Mouse (Mus musculus): ENCODE measurements around the gene Pf4. TPM values are rescaled to one million over a fixed set of nuclear protein-coding genes. Genes with fewer than 3 reads are reported as not detected.

Gene Pf4
- polyA plus RNA-seq, 2 experiments, result 41.2 to 77.5 TPM

DNA sequence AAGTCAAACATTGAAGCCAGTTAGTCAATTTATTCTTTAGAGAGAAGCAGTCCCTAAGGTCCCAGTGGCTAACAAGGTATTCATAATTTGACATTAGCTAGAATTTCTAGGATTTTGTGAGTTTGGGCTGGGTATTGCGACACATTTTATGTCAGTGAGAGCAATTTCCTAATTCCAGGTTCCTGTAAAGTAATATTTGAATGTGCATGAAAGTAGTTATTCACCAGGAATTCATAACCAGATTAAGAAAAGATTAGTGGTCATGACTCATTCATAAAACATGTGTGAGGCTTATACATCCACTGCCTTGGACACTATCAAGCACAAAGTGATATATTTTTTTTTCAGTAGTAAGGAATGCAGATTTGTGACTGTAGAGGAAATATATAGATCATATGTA is 18.3 kb upstream of the Pf4 start:
- Histone ChIP-seq H3K27me3 (ENCODE audit: control insufficient read depth, insufficient read depth, low read length) (peaks cover 3% of the 10 kb centered on the region; the same call in 1 of the 2 replicates), H3K4me1 (ENCODE audit: control insufficient read depth, insufficient read depth, low read length) (peaks cover 17% of the 10 kb centered on the region; the same call in 1 of the 2 replicates), H3K9ac (ENCODE audit: low read depth, low read length, severe bottlenecking) (no peak overlapping the region), H3K4me3 (replicated peaks; ENCODE audit: low read length) (no peak overlapping the region), H3K4me2 (replicated peaks; ENCODE audit: low read depth, low read length, severe bottlenecking) (no peak overlapping the region), H3K27ac (replicated peaks; ENCODE audit: low read depth, low read length) (no peak overlapping the region), H3K36me3 (ENCODE audit: control insufficient read depth, insufficient read depth, low read length) (no peaks in the 10 kb centered on the region), H3K9me3 (ENCODE audit: control insufficient read depth, low read length) (no peaks in the 10 kb centered on the region)
- 81% methylated on average over 1 of the region's 1 CpGs for WGBS
- DNase-seq (ENCODE audit: low spot score) (no peak), ATAC-seq (ENCODE audit: low FRiP score, low read depth) (no peak)
- TF ChIP-seq POLR2A (IDR thresholded peaks at IDR 0.05; ENCODE audit: borderline replicate concordance, extremely low read depth, insufficient read depth, insufficient read length), result no peak

DNA sequence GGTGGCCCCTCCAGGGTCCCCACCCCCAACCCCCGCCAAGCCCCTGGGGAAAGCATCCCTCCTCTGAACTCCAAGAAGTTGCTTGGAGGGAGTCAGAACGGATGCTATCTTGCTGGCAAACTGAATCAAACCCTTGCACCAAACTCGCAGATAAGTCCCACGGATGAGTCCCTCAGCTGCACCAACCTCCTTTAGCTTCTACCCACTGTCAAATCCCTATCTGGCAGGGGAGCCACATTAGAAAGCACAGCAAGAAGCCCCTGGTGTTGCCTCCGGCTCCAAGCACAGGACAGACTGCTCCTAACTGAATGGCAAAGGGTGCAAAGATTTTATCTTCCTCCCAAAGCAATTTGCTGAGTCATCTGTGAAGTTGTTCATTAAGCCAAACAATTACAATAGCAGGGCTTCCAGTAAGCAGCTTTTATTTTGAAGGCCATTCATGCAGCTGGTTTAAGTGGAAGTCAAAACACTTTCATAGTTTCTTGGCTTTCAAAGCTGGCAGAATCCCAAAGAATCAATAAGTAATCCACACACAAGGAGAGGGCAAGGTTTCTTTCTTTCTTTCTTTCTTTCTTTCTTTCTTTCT is 14.1 kb upstream of the Pf4 start:
- H3K27me3 ChIP-seq (ENCODE audit: control insufficient read depth, insufficient read depth, low read length), result peaks cover 13% of the 10 kb centered on the region
- no peaks in the 10 kb centered on the region for H3K36me3 ChIP-seq (ENCODE audit: control insufficient read depth, insufficient read depth, low read length)
- no peak for TF ChIP-seq POLR2A (IDR thresholded peaks at IDR 0.05; ENCODE audit: borderline replicate concordance, extremely low read depth, insufficient read depth, insufficient read length)
- H3K9me3 ChIP-seq (ENCODE audit: control insufficient read depth, low read length), result no peaks in the 10 kb centered on the region
- H3K4me1 ChIP-seq (ENCODE audit: control insufficient read depth, insufficient read depth, low read length), result peaks cover 21% of the 10 kb centered on the region
- 30% methylated on average over 5 of the region's 5 CpGs for WGBS
- DNase-seq (ENCODE audit: low spot score) (peak; percentile 39), ATAC-seq (ENCODE audit: low FRiP score, low read depth) (no peak)
- no peak overlapping the region for H3K4me3 ChIP-seq (replicated peaks; ENCODE audit: low read length)
- H3K9ac ChIP-seq (ENCODE audit: low read depth, low read length, severe bottlenecking), result no peak overlapping the region
- no peak overlapping the region for H3K27ac ChIP-seq (replicated peaks; ENCODE audit: low read depth, low read length)
- H3K4me2 ChIP-seq (replicated peaks; ENCODE audit: low read depth, low read length, severe bottlenecking), result no peak overlapping the region

DNA sequence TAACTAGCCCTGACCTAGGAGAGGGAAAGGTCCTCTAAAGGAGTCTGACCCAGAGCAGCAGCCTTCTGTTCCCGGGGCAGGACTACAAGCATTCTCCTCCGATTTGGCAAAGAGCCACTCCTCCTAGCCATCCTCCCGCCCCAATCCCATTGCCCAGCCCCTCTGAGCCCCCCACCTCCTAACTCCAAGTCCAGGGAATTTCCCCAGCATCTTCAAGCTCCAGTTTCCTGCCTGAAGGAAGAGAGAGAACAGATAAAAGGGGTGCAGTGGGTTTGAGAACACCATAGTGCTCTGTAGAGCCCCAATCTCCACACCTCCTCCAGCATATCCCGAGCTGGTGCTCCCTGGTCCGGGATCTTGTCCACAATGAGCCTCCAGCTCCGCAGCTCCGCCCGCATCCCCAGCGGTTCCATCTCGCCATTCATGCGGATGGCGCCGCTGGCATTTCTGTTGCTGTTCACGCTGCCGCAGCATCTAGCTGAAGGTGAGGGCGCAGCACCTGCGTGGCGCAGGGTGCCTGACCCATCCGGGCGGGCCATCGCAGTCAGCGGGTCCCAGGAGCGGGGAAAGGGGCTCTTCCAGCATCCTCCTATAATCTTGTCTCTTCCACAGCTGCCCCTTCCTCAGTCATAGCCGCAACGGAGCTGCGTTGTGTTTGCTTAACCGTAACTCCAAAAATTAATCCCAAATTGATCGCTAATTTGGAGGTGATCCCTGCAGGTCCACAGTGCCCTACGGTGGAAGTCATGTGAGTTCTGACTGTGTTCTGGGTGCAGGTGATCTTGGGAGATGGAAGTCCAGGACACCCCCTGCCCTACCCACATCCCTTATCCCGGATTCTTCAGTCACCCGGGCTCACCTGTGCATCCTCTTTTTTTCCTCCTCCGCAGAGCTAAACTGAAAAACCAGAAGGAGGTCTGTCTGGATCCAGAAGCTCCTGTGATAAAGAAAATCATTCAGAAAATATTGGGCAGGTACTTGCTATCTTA is 12.9 kb upstream of the Pf4 start, which contains the start of gene Cxcl5:
TSS of gene Cxcl5 (plus strand) at position 284 of the 989 bp plus-strand sequence.
- Histone ChIP-seq H3K27me3 (ENCODE audit: control insufficient read depth, insufficient read depth, low read length) (peaks cover 13% of the 10 kb centered on the region), H3K36me3 (ENCODE audit: control insufficient read depth, insufficient read depth, low read length) (no peaks in the 10 kb centered on the region), H3K4me2 (replicated peaks; ENCODE audit: low read depth, low read length, severe bottlenecking) (peak within 1 kb of the TSS; percentile 47), H3K27ac (replicated peaks; ENCODE audit: low read depth, low read length) (no peak within 1 kb of the TSS), H3K4me3 (replicated peaks; ENCODE audit: low read length) (peak within 1 kb of the TSS; percentile 28), H3K9ac (ENCODE audit: low read depth, low read length, severe bottlenecking) (peak within 1 kb of the TSS; percentile 29; the same call in 1 of the 2 replicates), H3K4me1 (ENCODE audit: control insufficient read depth, insufficient read depth, low read length) (peaks cover 21% of the 10 kb centered on the region), H3K9me3 (ENCODE audit: control insufficient read depth, low read length) (no peaks in the 10 kb centered on the region)
- DNase-seq (ENCODE audit: low spot score), result no peak
- ATAC-seq (ENCODE audit: low FRiP score, low read depth), result no peak
- no peak for TF ChIP-seq POLR2A (IDR thresholded peaks at IDR 0.05; ENCODE audit: borderline replicate concordance, extremely low read depth, insufficient read depth, insufficient read length)
- WGBS, result 6% methylated on average over 32 of the region's 32 CpGs

DNA sequence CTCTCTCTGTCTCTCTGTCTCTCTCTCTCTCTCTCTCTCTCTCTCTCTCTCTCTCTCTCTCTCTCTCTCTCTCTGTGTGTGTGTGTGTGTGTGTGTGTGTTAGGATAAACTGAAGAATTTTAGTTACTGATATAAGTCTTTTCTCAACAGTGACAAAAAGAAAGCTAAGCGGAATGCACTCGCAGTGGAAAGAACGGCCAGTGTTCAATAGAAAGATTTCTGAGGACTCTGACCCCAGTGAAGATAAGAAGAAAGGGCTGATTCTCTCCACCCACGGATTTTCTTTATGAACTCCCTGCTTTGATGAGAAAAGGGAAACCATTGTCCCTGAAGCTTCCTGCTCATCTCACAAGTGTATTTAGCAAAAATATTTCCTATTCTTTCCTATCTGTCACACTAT is 11.9 kb upstream of the Pf4 start:
- no peaks in the 10 kb centered on the region for H3K9me3 ChIP-seq (ENCODE audit: control insufficient read depth, low read length)
- ATAC-seq (ENCODE audit: low FRiP score, low read depth) (no peak), DNase-seq (ENCODE audit: low spot score) (no peak)
- 77% methylated on average over 4 of the region's 4 CpGs for WGBS
- peaks cover 13% of the 10 kb centered on the region for H3K27me3 ChIP-seq (ENCODE audit: control insufficient read depth, insufficient read depth, low read length)
- no peak overlapping the region for H3K27ac ChIP-seq (replicated peaks; ENCODE audit: low read depth, low read length)
- peaks cover 21% of the 10 kb centered on the region for H3K4me1 ChIP-seq (ENCODE audit: control insufficient read depth, insufficient read depth, low read length)
- H3K9ac ChIP-seq (ENCODE audit: low read depth, low read length, severe bottlenecking), result no peak overlapping the region
- H3K4me3 ChIP-seq (replicated peaks; ENCODE audit: low read length), result no peak overlapping the region
- no peak overlapping the region for H3K4me2 ChIP-seq (replicated peaks; ENCODE audit: low read depth, low read length, severe bottlenecking)
- TF ChIP-seq POLR2A (IDR thresholded peaks at IDR 0.05; ENCODE audit: borderline replicate concordance, extremely low read depth, insufficient read depth, insufficient read length), result no peak
- no peaks in the 10 kb centered on the region for H3K36me3 ChIP-seq (ENCODE audit: control insufficient read depth, insufficient read depth, low read length)

DNA sequence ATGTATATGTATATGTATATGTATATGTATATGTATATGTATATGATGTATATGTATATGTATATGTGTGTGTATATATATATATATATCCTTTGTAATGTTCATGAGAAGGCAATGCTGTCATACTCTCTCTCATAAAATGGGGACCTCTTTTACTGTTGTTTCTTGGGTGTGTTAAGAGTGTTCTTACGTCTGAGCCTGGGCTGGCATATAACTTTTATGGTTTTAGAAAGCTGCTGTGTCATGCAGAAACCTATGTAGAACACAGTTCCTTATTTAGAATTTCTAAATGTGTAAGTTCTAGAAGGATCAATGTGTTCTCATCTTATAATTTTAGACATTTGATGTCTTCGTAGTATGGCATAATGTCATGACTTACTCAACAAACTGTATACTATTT is 11.4 kb upstream of the Pf4 start:
- H3K4me3 ChIP-seq (replicated peaks; ENCODE audit: low read length), result no peak overlapping the region
- no peaks in the 10 kb centered on the region for H3K9me3 ChIP-seq (ENCODE audit: control insufficient read depth, low read length)
- H3K9ac ChIP-seq (ENCODE audit: low read depth, low read length, severe bottlenecking), result no peak overlapping the region
- DNase-seq (ENCODE audit: low spot score), result no peak
- ATAC-seq (ENCODE audit: low FRiP score, low read depth), result no peak
- no peak overlapping the region for H3K27ac ChIP-seq (replicated peaks; ENCODE audit: low read depth, low read length)
- H3K4me1 ChIP-seq (ENCODE audit: control insufficient read depth, insufficient read depth, low read length), result peaks cover 21% of the 10 kb centered on the region
- WGBS, result 74% methylated on average over 2 of the region's 2 CpGs
- no peak overlapping the region for H3K4me2 ChIP-seq (replicated peaks; ENCODE audit: low read depth, low read length, severe bottlenecking)
- peaks cover 13% of the 10 kb centered on the region for H3K27me3 ChIP-seq (ENCODE audit: control insufficient read depth, insufficient read depth, low read length)
- no peaks in the 10 kb centered on the region for H3K36me3 ChIP-seq (ENCODE audit: control insufficient read depth, insufficient read depth, low read length)
- no peak for TF ChIP-seq POLR2A (IDR thresholded peaks at IDR 0.05; ENCODE audit: borderline replicate concordance, extremely low read depth, insufficient read depth, insufficient read length)

All from limb, embryonic 14.5 days (tissue).